Mouse (Mus musculus): ENCODE data around the gene Haus3.

GRCm38 (mm10) chr5:34169954-34170353 is 627 bp upstream of the Haus3 start:
- no peak for TF ChIP-seq CTCF (conservative IDR thresholded peaks at IDR 0.05; ENCODE audit: low read length)
- TF ChIP-seq POU5F1 (IDR thresholded peaks at IDR 0.05; ENCODE audit: borderline replicate concordance, low read length): no peak

All from E14TG2a.4 (cell line).